Mouse (Mus musculus): Measurements from ENCODE around the gene Ccser1. TPM values are rescaled to one million over a fixed set of nuclear protein-coding genes. Genes with fewer than 3 reads are reported as not detected.
A peak's percentile ranks its signal among the peaks of the same experiment; 100 is the strongest.

The Ccser1 gene
- polyA plus RNA-seq, 1 experiment from 2014 or later, result 6.3 TPM

- Histone ChIP-seq H3K4me1 (no peaks in the 10 kb centered on the region), H3K9ac (no peak overlapping the region), H3K27ac (no peak overlapping the region), H3K36me3 (no peaks in the 10 kb centered on the region), H3K4me2 (no peak overlapping the region), H3K27me3 (no peaks in the 10 kb centered on the region), H3K9me3 (no peaks in the 10 kb centered on the region), H3K4me3 (no peak overlapping the region)
- ATAC-seq (ENCODE audit: insufficient number of reproducible peaks, insufficient read depth, low FRiP score, low TSS enrichment, low read depth), result no peak
- WGBS, result 86% methylated on average over 4 of the region's 4 CpGs
Observed at GRCm38 (mm10) chr6:61491979-61492821, 312.1 kb downstream of the Ccser1 start.

DNA sequence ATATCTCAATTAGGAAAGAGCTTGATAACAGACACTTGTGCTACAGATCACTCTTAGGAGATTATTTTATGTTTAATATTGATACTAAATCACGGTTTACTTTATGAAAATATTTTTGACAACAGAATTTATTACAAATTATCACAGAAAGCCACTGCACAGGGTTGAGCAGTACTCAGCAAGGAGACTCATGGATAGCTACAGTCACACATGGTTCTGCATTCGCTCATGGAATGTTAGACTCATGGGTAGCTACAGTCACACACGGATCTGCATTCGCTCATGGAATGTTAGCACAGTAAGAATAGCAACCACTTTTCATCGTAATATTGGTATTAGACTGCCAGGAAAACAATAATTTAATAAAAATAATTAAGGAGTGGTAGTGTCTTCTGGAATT, 313.3 kb downstream of the Ccser1 start:
- no peak overlapping the region for H3K27ac ChIP-seq
- no peak overlapping the region for H3K9ac ChIP-seq
- no peak for ATAC-seq (ENCODE audit: insufficient number of reproducible peaks, insufficient read depth, low FRiP score, low TSS enrichment, low read depth)
- H3K4me2 ChIP-seq, result no peak overlapping the region
- no peaks in the 10 kb centered on the region for H3K36me3 ChIP-seq
- H3K4me3 ChIP-seq, result no peak overlapping the region
- H3K9me3 ChIP-seq, result no peaks in the 10 kb centered on the region
- H3K4me1 ChIP-seq, result no peaks in the 10 kb centered on the region
- 92% methylated on average over 5 of the region's 5 CpGs for WGBS
- H3K27me3 ChIP-seq, result no peaks in the 10 kb centered on the region

- no peak overlapping the region for H3K9ac ChIP-seq
- no peaks in the 10 kb centered on the region for H3K27me3 ChIP-seq
- 78% methylated on average over 2 of the region's 2 CpGs for WGBS
- no peak for ATAC-seq (ENCODE audit: insufficient number of reproducible peaks, insufficient read depth, low FRiP score, low TSS enrichment, low read depth)
- H3K4me1 ChIP-seq, result no peaks in the 10 kb centered on the region
- no peak overlapping the region for H3K4me3 ChIP-seq
- H3K4me2 ChIP-seq, result no peak overlapping the region
- no peaks in the 10 kb centered on the region for H3K36me3 ChIP-seq
- H3K9me3 ChIP-seq, result no peaks in the 10 kb centered on the region
- H3K27ac ChIP-seq, result no peak overlapping the region
Observed at GRCm38 (mm10) chr6:61515310-61515709, 335.2 kb downstream of the Ccser1 start.

DNA sequence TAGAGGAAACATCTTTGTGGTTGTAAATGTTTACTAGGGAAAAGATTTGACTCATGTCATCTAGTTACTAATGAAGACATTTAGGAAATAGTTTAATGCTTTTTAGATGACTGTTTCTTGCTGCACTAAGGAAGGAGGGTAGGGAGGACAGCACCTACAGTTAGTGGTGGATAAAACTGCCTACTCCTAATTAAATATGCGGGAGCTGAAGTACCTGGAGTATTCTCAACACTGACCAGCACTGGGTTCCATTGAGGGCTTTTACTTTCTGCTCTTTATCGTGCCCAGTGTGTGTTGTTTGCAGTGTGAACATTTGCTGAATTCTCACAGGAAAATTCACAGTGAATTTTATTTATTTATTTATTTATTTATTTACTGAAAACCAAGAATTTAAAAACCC, 341.5 kb downstream of the Ccser1 start:
- H3K9ac ChIP-seq, result no peak overlapping the region
- ATAC-seq (ENCODE audit: insufficient number of reproducible peaks, insufficient read depth, low FRiP score, low TSS enrichment, low read depth), result no peak
- no peak overlapping the region for H3K27ac ChIP-seq
- no peak overlapping the region for H3K4me2 ChIP-seq
- H3K27me3 ChIP-seq, result no peaks in the 10 kb centered on the region
- H3K4me3 ChIP-seq, result no peak overlapping the region
- no peaks in the 10 kb centered on the region for H3K4me1 ChIP-seq
- no peaks in the 10 kb centered on the region for H3K36me3 ChIP-seq
- H3K9me3 ChIP-seq, result no peaks in the 10 kb centered on the region
- WGBS, result 82% methylated on average over 2 of the region's 2 CpGs

DNA sequence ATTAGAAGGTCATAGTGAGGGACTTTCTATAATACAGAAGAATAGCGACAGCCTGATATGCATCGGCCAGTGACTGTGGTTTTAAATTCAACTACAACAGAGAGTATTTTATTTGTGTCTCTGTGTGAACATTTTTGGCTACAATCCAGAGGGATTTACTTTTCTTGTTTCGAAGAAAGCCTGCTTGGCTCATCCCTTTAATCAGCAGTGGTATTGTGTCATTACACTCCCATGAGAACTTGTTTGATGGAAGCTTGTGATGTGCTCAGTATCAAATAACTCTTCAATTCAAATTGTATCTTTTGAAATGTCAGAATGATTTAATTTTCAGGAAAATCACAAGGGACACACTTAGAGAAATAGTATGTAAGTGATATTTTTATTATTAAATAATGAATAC, 342.0 kb downstream of the Ccser1 start:
- 47% methylated on average over 3 of the region's 3 CpGs for WGBS
- H3K9ac ChIP-seq, result no peak overlapping the region
- no peaks in the 10 kb centered on the region for H3K4me1 ChIP-seq
- no peak for ATAC-seq (ENCODE audit: insufficient number of reproducible peaks, insufficient read depth, low FRiP score, low TSS enrichment, low read depth)
- H3K36me3 ChIP-seq, result no peaks in the 10 kb centered on the region
- H3K4me3 ChIP-seq, result no peak overlapping the region
- no peak overlapping the region for H3K27ac ChIP-seq
- no peaks in the 10 kb centered on the region for H3K27me3 ChIP-seq
- no peak overlapping the region for H3K4me2 ChIP-seq
- no peaks in the 10 kb centered on the region for H3K9me3 ChIP-seq

GRCm38 (mm10) chr6:61523748-61524493, 343.8 kb downstream of the Ccser1 start:
- Histone ChIP-seq H3K4me3 (no peak overlapping the region), H3K4me2 (no peak overlapping the region), H3K36me3 (no peaks in the 10 kb centered on the region), H3K27ac (no peak overlapping the region), H3K27me3 (no peaks in the 10 kb centered on the region), H3K4me1 (no peaks in the 10 kb centered on the region), H3K9me3 (no peaks in the 10 kb centered on the region), H3K9ac (no peak overlapping the region)
- 42% methylated on average over 14 of the region's 14 CpGs for WGBS
- ATAC-seq (ENCODE audit: insufficient number of reproducible peaks, insufficient read depth, low FRiP score, low TSS enrichment, low read depth), result peak; percentile 71; the same call in 1 of the 2 replicates

- ATAC-seq (ENCODE audit: insufficient number of reproducible peaks, insufficient read depth, low FRiP score, low TSS enrichment, low read depth), result no peak
Observed at GRCm38 (mm10) chr6:61540732-61541131, 360.6 kb downstream of the Ccser1 start.

GRCm38 (mm10) chr6:61543459-61544044, 363.4 kb downstream of the Ccser1 start:
- WGBS, result 78% methylated on average over 7 of the region's 7 CpGs
- Histone ChIP-seq H3K4me1 (no peaks in the 10 kb centered on the region), H3K4me3 (no peak overlapping the region), H3K9ac (no peak overlapping the region), H3K27ac (no peak overlapping the region), H3K9me3 (no peaks in the 10 kb centered on the region), H3K27me3 (no peaks in the 10 kb centered on the region), H3K36me3 (no peaks in the 10 kb centered on the region), H3K4me2 (no peak overlapping the region)
- no peak for ATAC-seq (ENCODE audit: insufficient number of reproducible peaks, insufficient read depth, low FRiP score, low TSS enrichment, low read depth)

More at GRCm38 (mm10) chr6:61540732-61541131, 360.6 kb downstream of the Ccser1 start:
- no peaks in the 10 kb centered on the region for H3K9me3 ChIP-seq
- no peak overlapping the region for H3K4me2 ChIP-seq
- H3K4me1 ChIP-seq, result no peaks in the 10 kb centered on the region
- no peak overlapping the region for H3K9ac ChIP-seq
- no peaks in the 10 kb centered on the region for H3K27me3 ChIP-seq
- no peaks in the 10 kb centered on the region for H3K36me3 ChIP-seq
- no peak overlapping the region for H3K4me3 ChIP-seq
- H3K27ac ChIP-seq, result no peak overlapping the region

GRCm38 (mm10) chr6:61567551-61567950, 387.4 kb downstream of the Ccser1 start:
- H3K4me2 ChIP-seq, result no peak overlapping the region
- no peaks in the 10 kb centered on the region for H3K27me3 ChIP-seq
- no peaks in the 10 kb centered on the region for H3K4me1 ChIP-seq
- no peaks in the 10 kb centered on the region for H3K36me3 ChIP-seq
- 69% methylated on average over 2 of the region's 2 CpGs for WGBS
- no peak overlapping the region for H3K27ac ChIP-seq
- H3K9ac ChIP-seq, result no peak overlapping the region
- no peaks in the 10 kb centered on the region for H3K9me3 ChIP-seq
- ATAC-seq (ENCODE audit: insufficient number of reproducible peaks, insufficient read depth, low FRiP score, low TSS enrichment, low read depth), result no peak
- no peak overlapping the region for H3K4me3 ChIP-seq

- WGBS, result 83% methylated on average over 8 of the region's 8 CpGs
- H3K36me3 ChIP-seq, result no peaks in the 10 kb centered on the region
- no peak overlapping the region for H3K9ac ChIP-seq
- H3K4me2 ChIP-seq, result no peak overlapping the region
- no peaks in the 10 kb centered on the region for H3K9me3 ChIP-seq
- no peaks in the 10 kb centered on the region for H3K4me1 ChIP-seq
- no peak for ATAC-seq (ENCODE audit: insufficient number of reproducible peaks, insufficient read depth, low FRiP score, low TSS enrichment, low read depth)
- H3K27me3 ChIP-seq, result no peaks in the 10 kb centered on the region
- H3K27ac ChIP-seq, result no peak overlapping the region
- no peak overlapping the region for H3K4me3 ChIP-seq
Observed at GRCm38 (mm10) chr6:61567967-61568366, 387.8 kb downstream of the Ccser1 start.

DNA sequence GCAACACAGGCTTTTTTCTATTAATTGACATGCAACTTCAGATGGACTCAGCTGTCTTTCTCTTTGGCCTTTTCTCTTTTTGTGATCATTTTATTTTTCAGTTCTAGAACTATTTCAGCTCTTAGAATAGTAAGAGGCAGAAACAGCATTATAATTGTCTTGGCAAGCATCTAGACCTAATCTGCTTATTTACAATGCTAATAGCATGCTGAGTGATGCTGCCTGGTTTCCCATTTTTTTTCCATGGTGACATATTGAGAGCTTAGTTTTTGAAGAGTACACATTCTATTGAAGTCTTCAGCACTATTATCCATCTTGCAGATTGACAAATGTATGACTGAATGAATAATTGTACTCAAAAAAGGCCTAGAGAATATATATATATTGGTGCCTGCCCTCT, 401.6 kb downstream of the Ccser1 start:
- no peak for ATAC-seq (ENCODE audit: insufficient number of reproducible peaks, insufficient read depth, low FRiP score, low TSS enrichment, low read depth)
- Histone ChIP-seq H3K9me3 (no peaks in the 10 kb centered on the region), H3K36me3 (no peaks in the 10 kb centered on the region), H3K27ac (no peak overlapping the region), H3K4me2 (no peak overlapping the region), H3K4me1 (no peaks in the 10 kb centered on the region), H3K4me3 (no peak overlapping the region), H3K27me3 (no peaks in the 10 kb centered on the region), H3K9ac (no peak overlapping the region)

GRCm38 (mm10) chr6:61588999-61589398, 408.9 kb downstream of the Ccser1 start:
- H3K36me3 ChIP-seq, result no peaks in the 10 kb centered on the region
- 60% methylated on average over 2 of the region's 2 CpGs for WGBS
- no peak overlapping the region for H3K4me3 ChIP-seq
- no peaks in the 10 kb centered on the region for H3K9me3 ChIP-seq
- no peaks in the 10 kb centered on the region for H3K4me1 ChIP-seq
- no peak overlapping the region for H3K27ac ChIP-seq
- H3K9ac ChIP-seq, result no peak overlapping the region
- no peaks in the 10 kb centered on the region for H3K27me3 ChIP-seq
- no peak for ATAC-seq (ENCODE audit: insufficient number of reproducible peaks, insufficient read depth, low FRiP score, low TSS enrichment, low read depth)
- no peak overlapping the region for H3K4me2 ChIP-seq
